Mouse (Mus musculus) CD4-positive naive resting alpha-beta T cell, adult 57 days (primary cell): ENCODE data around the gene Gm20431. TPM values are rescaled to one million over a fixed set of nuclear protein-coding genes. Genes with fewer than 3 reads are reported as not detected.

Experiments used
- total RNA-seq: library from RNA; stranded (reverse); gene quantifications from one replicate; pipeline ENCODE4 v1.2.4, GENCODE M21; 2023

The Gm20431 gene
- 24.0 TPM for total RNA-seq

GRCm38 (mm10) chr2:167661270-167662203 is at the start of gene Gm20431:
TSS of gene Gm20431 (minus strand) at chr2:167661496.

DNA sequence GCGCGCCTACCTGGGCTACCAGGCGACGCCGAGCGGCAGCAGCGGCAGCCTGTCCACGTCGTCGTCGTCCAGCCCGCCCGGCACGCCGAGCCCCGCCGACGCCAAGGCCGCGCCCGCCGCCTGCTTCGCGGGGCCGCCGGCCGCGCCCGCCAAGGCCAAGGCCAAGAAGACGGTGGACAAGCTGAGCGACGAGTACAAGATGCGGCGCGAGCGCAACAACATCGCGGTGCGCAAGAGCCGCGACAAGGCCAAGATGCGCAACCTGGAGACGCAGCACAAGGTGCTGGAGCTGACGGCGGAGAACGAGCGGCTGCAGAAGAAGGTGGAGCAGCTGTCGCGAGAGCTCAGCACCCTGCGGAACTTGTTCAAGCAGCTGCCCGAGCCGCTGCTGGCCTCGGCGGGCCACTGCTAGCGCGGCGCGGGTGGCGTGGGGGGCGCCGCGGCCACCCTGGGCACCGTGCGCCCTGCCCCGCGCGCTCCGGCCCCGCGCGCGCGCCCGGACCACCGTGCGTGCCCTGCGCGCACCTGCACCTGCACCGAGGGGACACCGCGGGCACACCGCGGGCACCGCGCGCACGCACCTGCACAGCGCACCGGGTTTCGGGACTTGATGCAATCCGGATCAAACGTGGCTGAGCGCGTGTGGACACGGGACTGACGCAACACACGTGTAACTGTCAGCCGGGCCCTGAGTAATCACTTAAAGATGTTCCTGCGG is 28.4 kb upstream of the Gm20431 start, which contains the start of gene Tmem189:
Gene Tmem189, minus strand, starts transcription at position 322 of the 718 bp plus-strand sequence.

DNA sequence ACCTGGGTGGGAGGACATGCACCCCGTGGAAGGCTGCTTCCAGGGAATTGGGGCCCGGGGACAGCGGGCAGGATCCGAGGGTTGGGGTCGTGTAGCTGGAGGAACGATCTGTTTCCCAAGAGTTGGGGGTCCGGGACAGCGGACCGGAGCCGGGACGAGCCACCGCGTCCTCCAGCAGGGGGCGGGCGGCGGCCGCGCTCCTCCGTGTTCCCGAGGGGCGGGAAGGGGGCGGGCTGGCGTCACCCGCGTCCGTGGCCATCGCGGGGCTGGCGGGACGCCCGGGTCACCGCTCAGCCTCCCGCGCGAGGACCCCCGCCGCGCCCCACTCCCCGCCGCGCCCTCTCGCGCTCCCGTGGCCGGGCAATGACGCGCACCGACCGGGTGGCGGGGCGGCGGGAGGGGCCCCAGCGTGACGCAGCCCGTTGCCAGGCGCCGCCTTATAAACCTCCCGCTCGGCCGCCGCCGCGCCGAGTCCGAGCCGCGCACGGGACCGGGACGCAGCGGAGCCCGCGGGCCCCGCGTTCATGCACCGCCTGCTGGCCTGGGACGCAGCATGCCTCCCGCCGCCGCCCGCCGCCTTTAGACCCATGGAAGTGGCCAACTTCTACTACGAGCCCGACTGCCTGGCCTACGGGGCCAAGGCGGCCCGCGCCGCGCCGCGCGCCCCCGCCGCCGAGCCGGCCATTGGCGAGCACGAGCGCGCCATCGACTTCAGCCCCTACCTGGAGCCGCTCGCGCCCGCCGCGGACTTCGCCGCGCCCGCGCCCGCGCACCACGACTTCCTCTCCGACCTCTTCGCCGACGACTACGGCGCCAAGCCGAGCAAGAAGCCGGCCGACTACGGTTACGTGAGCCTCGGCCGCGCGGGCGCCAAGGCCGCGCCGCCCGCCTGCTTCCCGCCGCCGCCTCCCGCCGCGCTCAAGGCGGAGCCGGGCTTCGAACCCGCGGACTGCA is 27.5 kb upstream of the Gm20431 start, which contains the start of gene Cebpb:
Gene Cebpb, plus strand, starts transcription at position 418 of the 954 bp plus-strand sequence.

GRCm38 (mm10) chr2:167631591-167632448 is 29.5 kb downstream of the Gm20431 start, which contains the start of gene Ube2v1:
TSS of gene Ube2v1 (minus strand) at chr2:167632095.

Other genes starting within 250 kb of the Gm20431 start
- gene Slc9a8, start 239.8 kb downstream of the Gm20431 start, total RNA-seq = 92.0 TPM
- gene Rnf114, start 168.9 kb downstream of the Gm20431 start, total RNA-seq = 117 TPM
- gene Spata2, start 168.6 kb downstream of the Gm20431 start, total RNA-seq = 43.5 TPM
- gene Snai1, start 123.3 kb downstream of the Gm20431 start, total RNA-seq = 1.5 TPM
- 124 TPM for gene Ube2v1, start 29.4 kb downstream of the Gm20431 start, total RNA-seq
- gene Cebpb, start 27.4 kb upstream of the Gm20431 start, total RNA-seq = 42.7 TPM
- gene Tmem189, start 28.3 kb upstream of the Gm20431 start, total RNA-seq = 74.5 TPM